Mouse (Mus musculus) olfactory bulb, adult 2 months (tissue): Measurements from ENCODE around the gene Per1. TPM values are rescaled to one million over a fixed set of nuclear protein-coding genes. Genes with fewer than 3 reads are reported as not detected.

Source experiments
- H3K27ac ChIP-seq: fragments of 200-500 bp; 2 replicates; pipeline ENCODE4 v1.5.1; 2012; ENCODE audit warnings: low read depth, low read length; ENCODE audit not compliant: insufficient read depth
- H3K4me1 ChIP-seq: fragments of 200-500 bp; 2 replicates; pipeline ENCODE4 v1.6.1; 2012; ENCODE audit warnings: low read length; ENCODE audit not compliant: control insufficient read depth, insufficient read depth
- H3K4me3 ChIP-seq: fragments of 200-500 bp; 2 replicates; pipeline ENCODE4 v1.5.1; 2012; ENCODE audit warnings: mild to moderate bottlenecking, low read depth, low read length, moderate library complexity; ENCODE audit not compliant: insufficient read depth
- CTCF ChIP-seq: fragments of 200-500 bp; IDR thresholded peaks from 2 replicates; pipeline ENCODE4 v1.5.1; 2012; ENCODE audit warnings: low read depth, mild to moderate bottlenecking, low read length, moderate library complexity; ENCODE audit not compliant: insufficient read depth
- POLR2A ChIP-seq: fragments of 200-500 bp; IDR thresholded peaks from 2 replicates; pipeline ENCODE4 v1.6.1; 2012; ENCODE audit warnings: mild to moderate bottlenecking, low read depth, low read length, moderate library complexity; ENCODE audit not compliant: insufficient read depth
- WGBS: fragments of 180-500 bp; shearing (Covaris S2); methylation state at CpG from one replicate; pipeline ENCODE4 v1.1.7; 2018; 5-methylcytosine and 5-hydroxymethylcytosine counted together
- polyA plus RNA-seq: library from polyadenylated mRNA; stranded (reverse); fragments of >200 nt; gene quantifications from 2 replicates; pipeline ENCODE4 v1.2.4, GENCODE M21; 2012; ENCODE audit warnings: low replicate concordance; ENCODE audit not compliant: missing spikeins, insufficient read depth, insufficient read length

The Per1 gene
- polyA plus RNA-seq, 1 experiment: not detected

- TF ChIP-seq CTCF: no peak
- no peak for TF ChIP-seq POLR2A
- peaks cover 7% of the 10 kb centered on the region for H3K4me1 ChIP-seq
- no peak overlapping the region for H3K27ac ChIP-seq
- H3K4me3 ChIP-seq: no peak overlapping the region
- WGBS: 78% methylated on average over 8 of the region's 8 CpGs
Observed at GRCm38 (mm10) chr11:69128426-69129122, 33.6 kb downstream of the Per1 start.

GRCm38 (mm10) chr11:69133566-69133922 lies 38.5 kb downstream of the Per1 start:
- H3K4me1 ChIP-seq: peaks cover 13% of the 10 kb centered on the region
- TF ChIP-seq CTCF (no peak), POLR2A (no peak)
- whole genome bisulfite sequencing: 34% methylated on average over 5 of the region's 5 CpGs
- peak overlapping the region; percentile 44 for H3K4me3 ChIP-seq
- no peak overlapping the region for H3K27ac ChIP-seq

- 4% methylated on average over 34 of the region's 34 CpGs for WGBS
- TF ChIP-seq POLR2A (0 out of 2 replicates have a peak, but pooled peaks have one; percentile 23), CTCF (no peak)
- Histone ChIP-seq H3K27ac (no peak overlapping the region), H3K4me3 (peak overlapping the region; percentile 44), H3K4me1 (peaks cover 13% of the 10 kb centered on the region)
Observed at GRCm38 (mm10) chr11:69133923-69134621, 39.1 kb downstream of the Per1 start.

- H3K4me1 ChIP-seq: peaks cover 13% of the 10 kb centered on the region
- H3K27ac ChIP-seq: no peak overlapping the region
- H3K4me3 ChIP-seq: peak overlapping the region; percentile 44
- 51% methylated on average over 8 of the region's 8 CpGs for WGBS
- no peak for TF ChIP-seq CTCF
- TF ChIP-seq POLR2A: no peak
Observed at GRCm38 (mm10) chr11:69134622-69134968, 39.6 kb downstream of the Per1 start.

- WGBS: 95% methylated on average over 6 of the region's 6 CpGs
- Histone ChIP-seq H3K4me1 (peaks cover 13% of the 10 kb centered on the region), H3K4me3 (no peak overlapping the region), H3K27ac (no peak overlapping the region)
- no peak for TF ChIP-seq CTCF
- TF ChIP-seq POLR2A: no peak
Observed at GRCm38 (mm10) chr11:69135361-69135760, 40.3 kb downstream of the Per1 start.

- TF ChIP-seq POLR2A: no peak
- no peak for TF ChIP-seq CTCF
- Histone ChIP-seq H3K4me1 (peaks cover 10% of the 10 kb centered on the region), H3K4me3 (no peak overlapping the region), H3K27ac (no peak overlapping the region)
- WGBS: 67% methylated on average over 7 of the region's 7 CpGs
Observed at GRCm38 (mm10) chr11:69147546-69147945, 52.5 kb downstream of the Per1 start.

- H3K4me3 ChIP-seq: no peak overlapping the region
- peaks cover 10% of the 10 kb centered on the region for H3K4me1 ChIP-seq
- TF ChIP-seq CTCF (no peak), POLR2A (no peak)
- 81% methylated on average over 5 of the region's 5 CpGs for WGBS
- no peak overlapping the region for H3K27ac ChIP-seq
Observed at GRCm38 (mm10) chr11:69148451-69148960, 53.5 kb downstream of the Per1 start.

GRCm38 (mm10) chr11:69149728-69150127 lies 54.7 kb downstream of the Per1 start:
- no peak overlapping the region for H3K27ac ChIP-seq
- no peak overlapping the region for H3K4me3 ChIP-seq
- 46% methylated on average over 6 of the region's 6 CpGs for WGBS
- TF ChIP-seq POLR2A (no peak), CTCF (no peak)
- H3K4me1 ChIP-seq: peaks cover 10% of the 10 kb centered on the region

GRCm38 (mm10) chr11:69150444-69150843 lies 55.4 kb downstream of the Per1 start:
- Histone ChIP-seq H3K27ac (no peak overlapping the region), H3K4me1 (peaks cover 10% of the 10 kb centered on the region), H3K4me3 (no peak overlapping the region)
- 7% methylated on average over 7 of the region's 7 CpGs for WGBS
- TF ChIP-seq CTCF (no peak), POLR2A (no peak)

- Histone ChIP-seq H3K4me3 (no peak overlapping the region), H3K4me1 (peaks cover 10% of the 10 kb centered on the region), H3K27ac (no peak overlapping the region)
- WGBS: 66% methylated on average over 6 of the region's 6 CpGs
- no peak for TF ChIP-seq POLR2A
- TF ChIP-seq CTCF: no peak
Observed at GRCm38 (mm10) chr11:69151004-69151403, 56.0 kb downstream of the Per1 start.
